18 mouse cellular contexts compared by ENCODE assay signal in the genomic region with DNA sequence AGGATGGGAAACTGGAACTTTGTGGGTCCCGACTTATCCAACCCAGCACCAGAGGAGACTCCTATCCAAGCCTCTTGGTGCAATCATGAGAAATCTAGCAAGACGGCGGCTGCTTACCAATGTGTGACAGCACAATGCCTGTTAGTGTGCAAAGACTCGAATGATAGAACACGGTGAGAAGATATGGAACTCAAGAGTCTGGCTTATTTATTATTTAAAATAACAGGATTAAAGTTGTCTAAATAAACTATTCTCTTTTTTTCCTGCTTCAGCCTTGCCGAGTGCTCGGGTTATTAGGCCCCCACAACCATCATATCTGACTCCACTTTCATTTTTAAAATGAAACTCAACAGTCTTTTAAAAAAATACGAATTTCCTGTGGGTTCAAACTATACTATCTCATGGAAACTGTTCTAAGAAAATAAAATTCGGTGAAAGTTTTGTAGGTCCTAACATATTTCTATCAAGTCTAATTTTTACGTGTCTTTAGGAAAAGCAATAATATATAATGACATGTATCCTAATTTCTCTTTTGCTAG.
"Had no signal": no experiment of that assay in that cellular context is flagged by ENCODE, and none has a peak within 500 bp of the region (broad histone marks: within the 10 kb centered on the region; RNA-seq: fewer than 3 reads in every experiment).

No protein-coding gene starts in this region.

- H3K27me3 ChIP-seq: limb, embryonic 12.5 days; megakaryocyte, embryonic 14.5 days; midbrain, embryonic 12.5 days; neural tube, embryonic 12.5 days had no signal

- H3K36me3 ChIP-seq: limb, embryonic 12.5 days; neural tube, embryonic 12.5 days had no signal

- DNase-seq: kidney, adult 8-10 months; kidney, postnatal 36 days; liver; lung, embryonic 14.5 days; lung, postnatal 10 days; retina, postnatal 1 day; right cerebral cortex, postnatal 4 days; spleen, adult 18-20 months had no signal

- ATAC-seq: intestine, postnatal 0 days had no signal

- H3K4me3 ChIP-seq: layer of hippocampus, adult 2 months; limb, embryonic 12.5 days; midbrain, embryonic 12.5 days; myocyte; neural tube, embryonic 12.5 days had no signal

- H3K9me3 ChIP-seq: megakaryocyte, embryonic 14.5 days; neural tube, embryonic 12.5 days had no signal

- H3K4me2 ChIP-seq: limb, embryonic 12.5 days; lung, embryonic 14.5 days; midbrain, embryonic 12.5 days; neural tube, embryonic 12.5 days had no signal

- H3K9ac ChIP-seq: limb, embryonic 12.5 days; liver, embryonic 14.5 days; lung, embryonic 14.5 days; midbrain, embryonic 12.5 days; neural tube, embryonic 12.5 days had no signal

- H3K4me1 ChIP-seq: midbrain, embryonic 12.5 days; neural tube, embryonic 12.5 days had no signal

- H3K27ac ChIP-seq: layer of hippocampus, adult 2 months; limb, embryonic 12.5 days; liver, embryonic 14.5 days; macrophage; midbrain, embryonic 12.5 days; neural tube, embryonic 12.5 days; stomach, postnatal 0 days had no signal
